Mouse (Mus musculus): Measurements from ENCODE around the gene Fam83e. TPM values are rescaled to one million over a fixed set of nuclear protein-coding genes. Genes with fewer than 3 reads are reported as not detected.

The Fam83e gene
- polyA plus RNA-seq (2015; fragmentation: Nextera tagmentation; extraction: Ambion mirVana), result 0.39 and 0.84 TPM in 2 replicates

- Histone ChIP-seq H3K4me3 (ENCODE audit: low read length) (no peak within 1 kb of the TSS), H3K9ac (ENCODE audit: low read length) (no peak within 1 kb of the TSS), H3K36me3 (ENCODE audit: control insufficient read depth, insufficient read depth) (peaks cover 23% of the 10 kb centered on the region), H3K9me3 (replicated peaks; ENCODE audit: control insufficient read depth, low read length) (no peaks in the 10 kb centered on the region), H3K4me1 (ENCODE audit: control insufficient read depth, insufficient read depth, low read length) (peaks cover 28% of the 10 kb centered on the region), H3K4me2 (ENCODE audit: low read depth, low read length) (no peak within 1 kb of the TSS), H3K27ac (ENCODE audit: low read length) (no peak within 1 kb of the TSS), H3K27me3 (ENCODE audit: control insufficient read depth, insufficient read depth, low read length) (no peaks in the 10 kb centered on the region)
- no peak for ATAC-seq (replicated peaks; ENCODE audit: extremely low read depth, insufficient read depth, low FRiP score)
- WGBS, result 76% methylated on average over 14 of the region's 14 CpGs
Measured at GRCm38 (mm10) chr7:45720413-45721233, at the start of gene Fam83e. Gene Fam83e, plus strand, starts transcription at chr7:45721212.

- H3K9ac ChIP-seq (ENCODE audit: low read length), result no peak overlapping the region
- H3K27ac ChIP-seq (ENCODE audit: low read length), result no peak overlapping the region
- 78% methylated on average over 7 of the region's 7 CpGs for WGBS
- ATAC-seq (replicated peaks; ENCODE audit: extremely low read depth, insufficient read depth, low FRiP score), result no peak
- H3K36me3 ChIP-seq (ENCODE audit: control insufficient read depth, insufficient read depth), result no peaks in the 10 kb centered on the region
- peaks cover 26% of the 10 kb centered on the region for H3K4me1 ChIP-seq (ENCODE audit: control insufficient read depth, insufficient read depth, low read length)
- no peaks in the 10 kb centered on the region for H3K27me3 ChIP-seq (ENCODE audit: control insufficient read depth, insufficient read depth, low read length)
- H3K4me3 ChIP-seq (ENCODE audit: low read length), result no peak overlapping the region
- H3K9me3 ChIP-seq (replicated peaks; ENCODE audit: control insufficient read depth, low read length), result no peaks in the 10 kb centered on the region
- no peak overlapping the region for H3K4me2 ChIP-seq (ENCODE audit: low read depth, low read length)
Measured at GRCm38 (mm10) chr7:45677627-45678295, 43.3 kb upstream of the Fam83e start.

GRCm38 (mm10) chr7:45678513-45678912 lies 42.5 kb upstream of the Fam83e start:
- no peaks in the 10 kb centered on the region for H3K36me3 ChIP-seq (ENCODE audit: control insufficient read depth, insufficient read depth)
- no peak overlapping the region for H3K4me2 ChIP-seq (ENCODE audit: low read depth, low read length)
- no peak overlapping the region for H3K9ac ChIP-seq (ENCODE audit: low read length)
- H3K4me1 ChIP-seq (ENCODE audit: control insufficient read depth, insufficient read depth, low read length), result peaks cover 26% of the 10 kb centered on the region
- WGBS, result 92% methylated on average over 14 of the region's 14 CpGs
- ATAC-seq (replicated peaks; ENCODE audit: extremely low read depth, insufficient read depth, low FRiP score), result no peak
- H3K9me3 ChIP-seq (replicated peaks; ENCODE audit: control insufficient read depth, low read length), result no peaks in the 10 kb centered on the region
- H3K4me3 ChIP-seq (ENCODE audit: low read length), result no peak overlapping the region
- no peaks in the 10 kb centered on the region for H3K27me3 ChIP-seq (ENCODE audit: control insufficient read depth, insufficient read depth, low read length)
- H3K27ac ChIP-seq (ENCODE audit: low read length), result no peak overlapping the region

- 63% methylated on average over 14 of the region's 14 CpGs for WGBS
- no peaks in the 10 kb centered on the region for H3K36me3 ChIP-seq (ENCODE audit: control insufficient read depth, insufficient read depth)
- H3K4me1 ChIP-seq (ENCODE audit: control insufficient read depth, insufficient read depth, low read length), result peaks cover 26% of the 10 kb centered on the region
- H3K9me3 ChIP-seq (replicated peaks; ENCODE audit: control insufficient read depth, low read length), result no peaks in the 10 kb centered on the region
- no peak overlapping the region for H3K4me3 ChIP-seq (ENCODE audit: low read length)
- H3K9ac ChIP-seq (ENCODE audit: low read length), result peak overlapping the region; percentile 28; the same call in 1 of the 2 replicates
- ATAC-seq (replicated peaks; ENCODE audit: extremely low read depth, insufficient read depth, low FRiP score), result peak; percentile 65
- no peaks in the 10 kb centered on the region for H3K27me3 ChIP-seq (ENCODE audit: control insufficient read depth, insufficient read depth, low read length)
- peak overlapping the region; percentile 81 for H3K27ac ChIP-seq (ENCODE audit: low read length)
- H3K4me2 ChIP-seq (ENCODE audit: low read depth, low read length), result no peak overlapping the region
Measured at GRCm38 (mm10) chr7:45679966-45680621, 40.9 kb upstream of the Fam83e start.

GRCm38 (mm10) chr7:45681046-45681736 lies 39.8 kb upstream of the Fam83e start:
- Histone ChIP-seq H3K9ac (ENCODE audit: low read length) (peak overlapping the region; percentile 18), H3K4me3 (ENCODE audit: low read length) (no peak overlapping the region), H3K9me3 (replicated peaks; ENCODE audit: control insufficient read depth, low read length) (no peaks in the 10 kb centered on the region), H3K36me3 (ENCODE audit: control insufficient read depth, insufficient read depth) (no peaks in the 10 kb centered on the region), H3K4me2 (ENCODE audit: low read depth, low read length) (no peak overlapping the region), H3K27ac (ENCODE audit: low read length) (peak overlapping the region; percentile 81), H3K27me3 (ENCODE audit: control insufficient read depth, insufficient read depth, low read length) (no peaks in the 10 kb centered on the region), H3K4me1 (ENCODE audit: control insufficient read depth, insufficient read depth, low read length) (peaks cover 26% of the 10 kb centered on the region)
- ATAC-seq (replicated peaks; ENCODE audit: extremely low read depth, insufficient read depth, low FRiP score), result peak; percentile 76
- 50% methylated on average over 8 of the region's 8 CpGs for WGBS

GRCm38 (mm10) chr7:45682144-45683126 lies 38.6 kb upstream of the Fam83e start:
- Histone ChIP-seq H3K9ac (ENCODE audit: low read length) (peak overlapping the region; percentile 57), H3K36me3 (ENCODE audit: control insufficient read depth, insufficient read depth) (no peaks in the 10 kb centered on the region), H3K4me2 (ENCODE audit: low read depth, low read length) (peak overlapping the region; percentile 49; the same call in 1 of the 2 replicates), H3K27me3 (ENCODE audit: control insufficient read depth, insufficient read depth, low read length) (no peaks in the 10 kb centered on the region), H3K4me1 (ENCODE audit: control insufficient read depth, insufficient read depth, low read length) (peaks cover 26% of the 10 kb centered on the region), H3K9me3 (replicated peaks; ENCODE audit: control insufficient read depth, low read length) (no peaks in the 10 kb centered on the region), H3K4me3 (ENCODE audit: low read length) (no peak overlapping the region), H3K27ac (ENCODE audit: low read length) (peak overlapping the region; percentile 81)
- WGBS, result 29% methylated on average over 14 of the region's 14 CpGs
- ATAC-seq (replicated peaks; ENCODE audit: extremely low read depth, insufficient read depth, low FRiP score), result peak; percentile 39

- Histone ChIP-seq H3K4me1 (ENCODE audit: control insufficient read depth, insufficient read depth, low read length) (peaks cover 26% of the 10 kb centered on the region), H3K4me2 (ENCODE audit: low read depth, low read length) (no peak within 1 kb of the TSS), H3K4me3 (ENCODE audit: low read length) (no peak within 1 kb of the TSS)
Measured at GRCm38 (mm10) chr7:45683396-45684050, 37.5 kb upstream of the Fam83e start, which contains the start of gene Ntn5. Gene Ntn5, plus strand, starts transcription at chr7:45684022.

More at GRCm38 (mm10) chr7:45683396-45684050, 37.5 kb upstream of the Fam83e start, which contains the start of gene Ntn5:
- Histone ChIP-seq H3K36me3 (ENCODE audit: control insufficient read depth, insufficient read depth) (no peaks in the 10 kb centered on the region), H3K9me3 (replicated peaks; ENCODE audit: control insufficient read depth, low read length) (no peaks in the 10 kb centered on the region), H3K9ac (ENCODE audit: low read length) (peak within 1 kb of the TSS; percentile 10; the same call in 1 of the 2 replicates), H3K27me3 (ENCODE audit: control insufficient read depth, insufficient read depth, low read length) (no peaks in the 10 kb centered on the region), H3K27ac (ENCODE audit: low read length) (no peak within 1 kb of the TSS)
- ATAC-seq (replicated peaks; ENCODE audit: extremely low read depth, insufficient read depth, low FRiP score), result no peak
- WGBS, result 74% methylated on average over 7 of the region's 7 CpGs

Measured in heart, embryonic 16.5 days (tissue).